Mouse (Mus musculus) cerebellum, postnatal 10 days (tissue): ENCODE measurements around the gene Eef1akmt1.
A peak's percentile ranks its signal among the peaks of the same experiment; 100 is the strongest.

Source experiments
- DNase-seq, 2 experiments: peaks; one replicate each; pipeline ENCODE4 v3.0.0; 2021; ENCODE audit warnings: mixed read lengths in 2 of 2

The Eef1akmt1 gene

DNA sequence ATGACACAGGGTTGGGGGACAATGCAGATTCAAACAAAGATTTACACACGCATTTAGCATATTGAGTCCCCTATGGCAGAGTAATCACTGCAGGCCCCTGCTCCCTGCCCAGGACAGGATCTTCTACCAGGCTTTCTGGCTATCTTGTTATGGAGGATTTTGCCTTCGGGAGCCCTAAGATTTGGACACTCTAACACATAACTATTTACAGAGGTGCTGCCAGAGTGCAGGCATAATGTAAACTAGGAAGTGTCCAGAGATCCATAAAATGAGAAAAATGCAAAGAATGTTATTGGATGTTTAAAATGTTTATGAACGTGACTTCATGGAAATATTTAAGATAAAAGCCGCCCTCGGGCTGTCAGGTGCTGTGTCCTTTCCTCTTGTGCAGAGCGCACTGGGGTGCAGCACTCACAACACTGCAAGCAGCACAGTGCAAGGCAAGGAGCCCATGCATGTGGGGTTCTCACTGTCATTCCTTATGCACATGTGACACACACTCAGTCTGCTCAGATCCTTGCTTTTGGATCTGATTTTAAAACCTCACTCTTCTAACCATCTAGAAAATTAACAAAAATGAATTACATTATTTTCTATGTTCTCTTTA lies 56.2 kb downstream of the Eef1akmt1 start:
- no peak for DNase-seq

DNA sequence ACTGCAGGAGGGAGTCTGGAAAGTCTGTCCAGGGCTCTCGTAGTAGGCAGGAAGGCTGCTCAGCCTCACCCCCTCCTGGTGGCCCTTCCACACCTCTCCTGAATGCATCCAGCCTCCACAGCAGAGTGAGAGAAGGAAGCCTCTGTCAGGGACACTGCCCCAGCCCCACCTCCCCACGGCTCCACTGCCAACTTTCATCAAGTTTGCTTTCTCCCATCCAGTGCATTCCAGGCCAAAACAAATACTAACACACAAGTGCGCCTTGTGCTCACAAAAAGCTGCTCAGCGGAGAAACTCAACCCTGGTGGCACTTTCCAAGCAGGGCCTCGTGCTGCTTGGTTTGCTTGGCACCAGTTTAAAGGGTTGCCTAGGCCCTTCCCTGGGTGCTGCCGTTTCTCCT lies 61.9 kb downstream of the Eef1akmt1 start:
- DNase-seq = peak in 1 of 2 experiments; percentile 50

GRCm38 (mm10) chr14:57503729-57504128 lies 67.7 kb downstream of the Eef1akmt1 start:
- peak; percentile 85 to 88 for DNase-seq
